Mouse (Mus musculus) B cell, adult 2 months (primary cell): ENCODE measurements around the gene Syce3.
A peak's percentile ranks its signal among the peaks of the same experiment; 100 is the strongest.

ENCODE experiments used
- DNase-seq, 2 experiments: peaks; one replicate each; pipeline ENCODE4 v3.0.0; 2022

The Syce3 gene

GRCm38 (mm10) chr15:89421938-89422337 lies 11.6 kb upstream of the Syce3 start:
- DNase-seq: no peak

- DNase-seq: no peak
These were observed 5.0 kb upstream of the Syce3 start for GRCm38 (mm10) chr15:89415282-89415681.

- no peak for DNase-seq
These were observed 3.6 kb downstream of the Syce3 start for GRCm38 (mm10) chr15:89406691-89407090.

- DNase-seq: no peak
These were observed 5.3 kb downstream of the Syce3 start for GRCm38 (mm10) chr15:89404831-89405623.

- DNase-seq: no peak
These were observed 7.8 kb downstream of the Syce3 start for GRCm38 (mm10) chr15:89402471-89402870.

GRCm38 (mm10) chr15:89399716-89400115 lies 10.6 kb downstream of the Syce3 start:
- no peak for DNase-seq

GRCm38 (mm10) chr15:89398146-89398545 lies 12.2 kb downstream of the Syce3 start:
- DNase-seq: no peak

GRCm38 (mm10) chr15:89396883-89397282 lies 13.4 kb downstream of the Syce3 start:
- no peak for DNase-seq

- DNase-seq: no peak
These were observed 20.2 kb downstream of the Syce3 start for GRCm38 (mm10) chr15:89390081-89390480.

- DNase-seq: no peak
These were observed 23.2 kb downstream of the Syce3 start for GRCm38 (mm10) chr15:89387127-89387526.

GRCm38 (mm10) chr15:89384617-89385016 lies 25.7 kb downstream of the Syce3 start, which contains the start of gene Klhdc7b:
Klhdc7b (plus strand) TSS chr15:89384917.
- DNase-seq: no peak

GRCm38 (mm10) chr15:89379429-89379828 lies 30.9 kb downstream of the Syce3 start:
- DNase-seq: no peak

- no peak for DNase-seq
These were observed 31.4 kb downstream of the Syce3 start, which contains the start of gene Odf3b for GRCm38 (mm10) chr15:89378831-89379401. Odf3b (minus strand) TSS chr15:89379282.

GRCm38 (mm10) chr15:89377938-89378828 lies 32.1 kb downstream of the Syce3 start:
- DNase-seq: no peak

GRCm38 (mm10) chr15:89377362-89377761 lies 32.9 kb downstream of the Syce3 start:
- DNase-seq: no peak

- DNase-seq: no peak
These were observed 33.3 kb downstream of the Syce3 start, which contains the start of gene Tymp for GRCm38 (mm10) chr15:89376957-89377356. Tymp (minus strand) TSS chr15:89377039.

- no peak for DNase-seq
These were observed 34.3 kb downstream of the Syce3 start for GRCm38 (mm10) chr15:89376040-89376439.

GRCm38 (mm10) chr15:89374801-89375534 lies 35.3 kb downstream of the Syce3 start:
- no peak for DNase-seq

GRCm38 (mm10) chr15:89374340-89374739 lies 36.0 kb downstream of the Syce3 start:
- DNase-seq: no peak

GRCm38 (mm10) chr15:89373762-89374248 lies 36.5 kb downstream of the Syce3 start, which contains the start of gene Sco2:
Sco2 (minus strand) TSS chr15:89373846.
- peak; percentile 97 to 98 for DNase-seq

GRCm38 (mm10) chr15:89373027-89373761 lies 37.1 kb downstream of the Syce3 start:
- DNase-seq: peak; percentile 93
